Mouse (Mus musculus) mouse embryonic stem cell (cell line): ENCODE results near the gene Fam168b.

Source experiments
- in situ Hi-C, 2 experiments: fragments of 300-500 bp; cut with MboI; formaldehyde crosslinking; loops; 1 replicate in 1 of 2; 3 replicates in 1 of 2; pipeline ENCODE4 v1.14.3; 2019 to 2020; ENCODE audit warnings: low sequenced_read_pairs in 2 of 2, low pct_unique_long_range_greater_than_20kb in 1 of 2, mixed read lengths in 1 of 2; ENCODE audit not compliant: unreplicated experiment in 1 of 2

The Fam168b gene

DNA sequence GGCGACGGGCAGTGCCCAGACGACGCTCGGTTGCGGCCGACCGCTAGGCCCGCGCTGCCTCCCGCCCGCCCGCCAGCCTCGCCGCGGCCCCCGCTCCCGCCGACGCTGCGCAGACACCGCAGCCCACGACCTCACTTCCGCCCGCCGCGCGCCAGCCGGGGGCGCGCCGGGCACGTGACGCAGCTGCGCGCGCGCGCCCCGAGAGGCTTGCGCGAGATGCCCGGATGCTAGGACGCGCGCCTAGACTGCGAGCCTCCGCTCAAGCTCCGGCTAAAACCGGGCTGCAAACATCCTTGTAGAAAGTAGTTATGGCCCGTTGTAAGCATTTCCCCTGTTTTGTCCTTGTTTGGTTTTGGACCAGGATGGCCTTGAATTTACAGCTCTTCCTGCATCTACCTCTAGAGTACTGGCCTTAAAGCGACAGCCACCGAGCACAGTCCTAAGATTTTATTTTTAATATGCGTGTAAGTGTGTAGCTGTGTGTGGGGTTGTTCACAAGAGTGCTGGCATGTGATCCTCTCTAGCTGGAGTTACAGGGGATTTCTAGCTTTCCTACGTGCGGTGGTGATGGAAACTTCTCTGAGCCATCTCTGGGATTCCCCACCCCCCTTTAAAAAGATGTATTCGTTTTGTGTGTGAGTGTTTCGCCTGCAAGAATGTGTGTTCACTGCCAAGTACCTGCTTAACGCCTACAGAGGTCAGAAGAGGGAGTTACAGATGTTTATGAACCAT lies at the start of gene Fam168b:
Gene Fam168b, minus strand, starts transcription at position 179 of the 732 bp plus-strand sequence.
- in situ Hi-C loops = no loop called here

DNA sequence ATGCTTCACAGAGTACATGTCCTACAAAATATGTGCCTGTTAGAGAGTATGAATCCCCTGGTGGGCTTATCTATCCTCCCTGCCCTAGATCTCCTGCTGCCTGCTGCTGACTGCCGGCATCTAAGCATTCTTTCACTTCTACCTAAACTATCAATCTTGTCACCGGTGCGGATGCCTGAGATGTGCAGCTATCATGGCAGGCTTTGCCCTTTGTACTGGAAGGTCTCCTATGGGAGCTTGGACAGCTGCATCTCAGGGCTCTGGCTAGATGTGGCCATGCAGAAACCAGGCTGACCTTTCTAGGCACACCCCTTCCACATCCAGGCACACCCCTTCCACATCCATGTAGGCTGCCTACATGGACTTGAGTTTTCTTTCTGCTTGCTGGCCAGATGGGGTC lies 49.6 kb upstream of the Fam168b start:
- in situ Hi-C loops = no loop called here

DNA sequence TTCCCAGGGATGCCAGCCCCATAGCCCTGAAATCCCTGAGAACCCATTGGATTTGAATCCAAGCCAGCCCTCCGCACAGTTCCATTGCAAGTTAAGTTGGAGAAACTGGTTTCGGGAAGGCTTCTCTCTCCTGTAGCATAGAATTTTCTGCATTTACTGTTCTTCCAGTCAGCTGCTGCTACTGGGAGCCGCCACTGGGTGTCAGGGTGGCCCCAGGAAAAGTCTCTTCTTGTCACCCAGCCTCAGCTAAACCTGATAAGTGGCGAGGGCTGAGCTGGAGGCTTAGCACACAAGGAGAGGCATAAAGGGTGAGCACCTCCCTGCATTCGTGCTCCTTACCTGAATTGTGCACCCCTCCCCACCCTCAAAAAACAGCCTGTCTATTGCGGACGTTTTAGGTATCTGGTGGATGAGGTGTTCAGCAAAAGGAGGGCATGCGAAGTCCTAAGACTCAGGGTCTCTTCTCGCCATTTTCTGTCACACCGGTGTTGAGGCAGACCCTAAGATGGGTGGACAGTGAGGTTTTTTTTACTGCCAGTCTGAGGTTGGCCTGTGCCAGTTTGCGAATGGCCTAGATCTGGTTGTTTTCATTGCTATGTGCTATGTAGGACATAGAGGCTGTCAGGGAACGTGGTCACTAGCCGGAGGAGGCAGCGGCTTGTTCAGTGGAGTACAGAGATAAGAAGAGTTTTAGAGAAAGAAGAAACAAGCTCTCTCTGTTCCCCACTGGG lies 48.9 kb upstream of the Fam168b start:
- in situ Hi-C loops = no loop called here

DNA sequence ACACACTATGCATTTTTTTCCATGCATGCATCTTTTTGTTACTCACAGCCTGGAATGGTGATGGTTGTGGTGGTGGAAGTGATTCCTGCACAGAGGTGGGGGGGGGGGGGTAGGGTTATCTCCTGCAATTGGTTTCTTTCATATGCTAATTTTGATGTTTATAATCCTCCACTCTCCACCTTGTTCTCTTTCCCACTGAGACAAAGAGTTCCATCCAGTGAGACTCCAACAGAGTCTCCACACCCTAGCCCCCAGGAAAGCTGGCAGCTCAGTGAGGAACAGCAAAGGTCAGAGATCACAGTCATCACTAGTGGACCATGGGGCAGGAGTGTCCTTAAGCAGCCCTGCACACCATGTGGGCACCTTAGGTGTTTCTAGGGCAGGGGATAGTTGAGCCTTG lies 40.9 kb upstream of the Fam168b start:
- in situ Hi-C loops = no loop called here

DNA sequence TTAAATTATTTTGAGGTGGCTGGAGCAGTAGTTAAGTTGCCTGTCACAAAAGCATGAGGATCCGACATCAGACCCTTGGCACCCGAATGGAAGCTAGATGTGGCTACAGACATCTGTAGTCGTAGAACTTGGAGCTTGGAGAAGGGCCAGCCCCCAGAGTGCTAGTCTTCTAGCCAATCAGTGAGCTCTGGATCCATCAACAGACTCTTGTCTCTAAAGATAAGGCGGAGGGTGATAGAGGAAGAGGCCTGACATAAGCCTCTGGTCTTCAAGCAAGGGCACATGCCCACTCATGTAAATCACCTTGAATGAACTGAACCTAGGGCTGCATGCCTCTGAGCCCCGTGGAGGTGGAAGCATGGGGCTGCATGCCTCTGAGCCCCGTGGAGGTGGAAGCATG lies 36.7 kb upstream of the Fam168b start:
- in situ Hi-C loops = no loop called here

DNA sequence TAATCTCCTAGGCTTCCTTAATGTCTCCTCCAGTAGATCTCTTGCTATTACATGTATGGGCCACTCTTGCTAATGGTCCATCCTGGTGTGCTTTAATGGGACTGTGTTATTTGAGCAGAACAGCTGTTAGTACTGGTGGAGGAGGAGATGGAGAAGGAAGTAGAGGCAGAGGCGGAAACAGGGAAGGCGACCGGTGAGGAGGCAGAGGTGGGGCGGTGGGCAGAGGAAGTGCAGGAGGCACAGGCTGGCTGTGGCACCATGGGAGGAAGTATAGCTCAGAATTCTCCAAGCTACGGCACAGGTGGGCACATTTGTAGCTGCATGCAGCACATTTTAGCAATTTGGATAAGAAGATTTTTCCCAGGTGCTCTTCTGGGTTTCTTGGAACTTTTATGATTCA lies 30.7 kb upstream of the Fam168b start:
- in situ Hi-C loops = no loop called here

DNA sequence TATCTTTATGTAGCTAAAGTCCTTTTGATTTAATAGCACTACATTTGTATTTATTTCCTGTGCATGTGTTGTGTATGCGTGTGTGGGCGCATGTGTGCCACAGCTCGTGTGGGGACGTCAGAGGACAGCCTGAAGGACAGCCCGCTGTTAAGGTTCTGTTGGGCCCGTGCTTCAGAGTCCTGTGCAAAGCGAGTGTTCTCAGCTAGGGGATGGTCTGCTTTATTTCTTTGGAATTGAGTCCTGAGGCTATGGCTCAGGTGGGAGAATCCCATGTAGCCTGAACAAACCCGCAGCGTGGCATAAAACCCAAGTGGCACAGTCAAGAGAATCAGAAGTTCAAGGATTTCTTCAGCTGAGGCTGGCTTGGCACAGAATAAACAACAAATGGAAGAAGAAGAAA lies 28.3 kb upstream of the Fam168b start:
- in situ Hi-C loops = no loop called here

DNA sequence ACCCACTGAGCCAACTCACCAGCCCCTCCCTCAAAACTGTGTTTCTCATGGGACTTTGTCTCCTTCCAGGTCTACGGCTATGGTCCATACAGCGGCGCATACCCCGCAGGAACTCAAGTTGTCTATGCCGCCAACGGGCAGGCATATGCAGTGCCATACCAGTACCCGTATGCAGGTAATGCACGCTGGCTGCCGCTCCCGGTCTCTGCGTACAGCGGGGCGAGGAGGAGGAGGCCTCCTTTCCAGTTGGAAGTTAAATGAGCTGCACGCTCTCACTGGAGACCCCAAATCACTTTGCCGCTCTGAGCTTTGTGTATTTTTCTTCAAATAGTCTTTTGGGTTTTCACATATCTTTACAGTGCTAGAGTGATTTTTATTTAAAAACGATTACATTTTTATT lies 26.4 kb upstream of the Fam168b start:
- in situ Hi-C loops = no loop called here

DNA sequence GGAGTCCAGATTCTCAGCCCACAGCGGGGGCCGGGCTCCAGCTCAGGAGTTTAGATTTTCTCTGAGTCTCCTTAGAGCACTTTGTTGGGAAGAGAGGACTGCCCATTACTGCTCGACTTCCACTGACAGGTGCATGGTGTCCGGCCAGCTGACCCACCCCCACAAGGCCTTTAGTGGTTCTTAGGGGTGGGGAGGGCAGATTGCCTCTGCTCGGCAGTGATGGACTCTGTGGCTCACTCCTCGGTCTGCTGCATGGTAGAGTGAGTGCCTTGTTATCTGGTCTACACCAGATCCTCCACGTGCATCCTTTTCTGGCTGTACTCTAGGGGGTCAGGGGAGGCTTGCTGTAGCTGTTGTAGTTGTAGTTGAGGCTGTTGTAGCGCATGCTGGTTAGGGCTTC lies 25.5 kb upstream of the Fam168b start:
- in situ Hi-C loops = no loop called here

DNA sequence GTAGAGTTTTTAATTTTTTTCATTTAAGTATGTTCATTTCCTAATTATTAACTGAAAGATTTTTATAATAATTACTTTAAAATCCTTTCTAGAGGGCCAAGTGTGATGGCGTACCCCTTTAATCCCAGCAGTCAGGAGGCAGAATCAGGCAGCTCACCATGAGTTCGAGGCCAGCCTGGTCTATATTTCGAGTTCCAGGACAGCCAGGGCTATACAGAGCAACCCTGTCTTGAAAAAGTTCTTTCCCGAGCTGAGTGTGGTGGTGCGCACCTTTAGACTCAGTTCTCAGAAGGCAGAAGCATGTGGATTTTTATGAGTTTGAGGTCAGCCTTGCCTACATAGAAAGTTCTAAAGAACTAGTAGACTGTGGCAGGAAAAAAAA lies 24.7 kb upstream of the Fam168b start:
- in situ Hi-C loops = no loop called here

DNA sequence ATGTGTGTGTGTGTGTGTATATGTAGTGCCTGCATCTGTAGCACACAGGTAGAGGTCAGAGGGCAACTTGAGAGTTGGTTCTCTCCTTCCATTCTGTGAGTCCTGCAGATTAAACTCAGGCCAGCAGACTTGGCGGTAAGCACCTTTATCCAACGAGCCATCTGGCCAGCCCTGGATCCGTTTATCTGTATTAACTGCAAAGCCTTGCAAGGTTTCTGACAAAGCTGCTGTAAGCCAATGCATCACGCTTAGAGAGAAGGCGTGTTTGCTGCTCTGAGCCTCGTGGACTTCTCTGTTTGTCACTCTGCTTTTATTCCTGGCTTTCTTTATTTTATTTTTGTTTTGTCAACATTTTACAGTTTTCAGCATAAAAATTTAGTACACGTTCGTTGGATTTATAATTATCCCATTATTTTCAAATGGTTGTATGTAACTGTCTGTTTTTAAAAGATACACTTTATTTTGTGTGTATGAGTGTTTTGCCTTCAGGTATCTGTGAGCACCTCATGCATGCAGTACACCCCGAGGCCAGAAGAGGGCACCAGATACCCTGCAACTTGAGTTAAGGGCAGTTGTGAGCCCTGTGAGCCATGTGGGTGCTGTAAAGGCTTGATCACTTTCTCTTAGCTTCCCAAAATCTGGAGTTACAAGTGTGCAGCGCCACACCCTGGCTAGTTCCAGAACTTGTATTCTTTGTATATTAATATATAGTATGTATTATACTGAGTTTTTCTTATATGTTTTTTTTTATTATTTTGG lies 24.1 kb upstream of the Fam168b start:
- in situ Hi-C loops = no loop called here

DNA sequence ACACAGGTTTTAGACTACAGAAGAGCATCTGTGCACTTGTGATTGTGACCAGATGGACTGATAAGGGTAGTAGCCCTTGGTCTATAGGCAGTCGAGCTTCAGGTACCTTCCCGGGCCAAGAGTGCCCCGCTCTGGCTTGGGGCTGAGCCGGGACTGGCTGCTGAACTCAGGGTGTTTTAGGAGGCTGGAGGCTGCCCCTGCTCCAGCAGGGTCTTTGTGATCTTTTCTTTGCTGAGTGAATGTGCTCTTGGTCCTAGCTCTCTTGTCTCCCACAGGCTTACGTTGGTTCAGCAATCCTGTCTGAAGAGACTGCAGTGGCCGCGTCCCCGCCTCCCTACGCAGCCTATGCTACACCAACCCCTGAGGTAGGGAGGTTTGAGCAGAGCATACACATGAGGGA lies 23.0 kb upstream of the Fam168b start:
- in situ Hi-C loops = no loop called here

DNA sequence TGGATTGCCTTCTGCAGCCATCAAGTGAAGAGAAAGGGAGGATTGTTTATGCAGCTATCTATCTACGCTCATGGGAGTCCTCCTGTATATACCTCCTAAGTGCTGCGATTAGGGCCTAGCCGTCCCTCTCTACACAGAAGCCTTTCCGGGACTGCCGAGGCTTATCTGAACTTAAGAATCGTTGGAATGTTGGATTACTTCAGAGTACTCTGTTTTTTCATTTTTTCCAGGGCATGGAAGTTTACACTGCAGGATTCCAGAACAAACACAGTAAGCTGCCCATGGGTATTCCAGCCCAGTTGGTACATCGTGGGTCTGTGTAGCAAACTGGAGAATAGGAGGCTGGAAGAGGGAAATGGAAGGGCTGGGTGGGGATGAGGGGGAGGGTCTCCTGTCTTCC lies 21.4 kb upstream of the Fam168b start:
- in situ Hi-C loops = no loop called here

DNA sequence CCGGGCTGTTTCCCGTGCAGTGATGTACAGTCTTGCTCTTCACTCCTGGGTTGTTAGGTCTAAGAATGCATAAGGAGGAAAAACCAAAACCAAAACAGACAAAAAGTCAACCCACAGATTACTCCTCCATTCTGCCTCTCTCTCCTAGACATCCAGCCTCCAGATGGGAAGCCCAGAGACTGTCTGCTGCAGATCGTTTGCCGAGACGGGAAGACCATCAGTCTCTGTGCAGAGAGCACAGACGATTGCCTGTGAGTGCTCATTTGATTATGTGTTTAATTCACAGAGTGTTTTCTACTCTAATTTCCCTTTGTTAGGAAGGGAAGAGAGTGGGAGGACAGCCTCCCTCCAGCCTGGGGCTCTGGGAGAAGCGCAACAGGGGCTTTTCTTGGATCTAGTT lies 20.5 kb upstream of the Fam168b start:
- in situ Hi-C loops = no loop called here

DNA sequence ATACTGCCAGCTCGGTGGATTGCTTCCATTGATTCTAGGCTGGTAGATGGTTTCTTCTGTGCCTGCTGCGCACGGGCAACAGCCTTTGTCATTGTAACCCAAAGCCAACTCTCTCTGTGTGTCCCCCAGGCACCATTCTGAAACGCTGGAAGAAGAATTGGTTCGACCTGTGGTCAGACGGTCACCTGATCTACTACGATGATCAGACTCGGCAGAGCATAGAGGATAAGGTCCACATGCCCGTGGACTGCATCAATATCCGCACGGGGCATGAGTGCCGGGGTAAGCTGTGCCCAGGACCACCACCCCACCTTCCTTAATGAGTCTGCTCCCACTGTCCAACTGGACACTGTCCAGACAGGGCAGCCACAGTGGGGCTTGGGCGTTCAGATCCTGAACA lies 20.0 kb upstream of the Fam168b start:
- in situ Hi-C loops = no loop called here

DNA sequence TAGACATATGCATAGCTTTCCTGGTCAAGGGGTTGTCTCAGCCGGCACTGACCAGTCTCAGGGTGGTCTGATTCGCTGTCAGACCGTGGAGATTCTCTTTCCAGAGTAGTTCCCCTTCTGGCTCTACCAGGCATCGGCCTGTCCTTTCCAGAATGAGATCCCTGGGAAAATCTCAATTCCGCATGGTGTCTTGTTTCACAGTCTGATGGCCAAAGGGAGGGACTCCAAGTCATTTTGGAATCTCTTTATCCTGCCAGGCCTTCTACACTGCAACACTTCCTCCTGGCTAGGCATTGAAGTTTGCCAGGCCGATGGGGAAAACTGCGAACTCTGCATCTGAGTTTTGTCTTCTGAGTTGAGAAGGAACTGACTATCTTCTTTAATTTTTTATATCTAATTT lies 17.3 kb upstream of the Fam168b start:
- in situ Hi-C loops = no loop called here

DNA sequence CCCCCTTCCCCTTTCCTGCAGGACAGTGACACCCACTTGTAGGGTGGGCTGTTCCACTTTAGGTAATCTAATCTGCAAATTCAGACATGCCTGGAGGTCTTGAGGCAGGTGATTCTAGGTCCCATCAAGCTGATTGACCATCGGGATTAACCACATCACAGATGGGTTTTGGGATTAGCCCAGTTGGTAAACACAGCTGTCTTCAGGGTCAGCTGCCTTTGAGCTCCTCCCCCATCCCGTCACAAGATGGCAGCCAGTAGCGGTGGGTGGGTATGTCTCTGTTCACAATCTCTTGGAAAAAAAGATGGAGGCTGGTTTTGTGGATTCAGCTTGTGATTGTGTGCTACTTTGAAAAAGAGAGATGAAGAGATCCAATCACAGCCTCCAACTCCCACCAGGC lies 16.9 kb upstream of the Fam168b start:
- in situ Hi-C loops = no loop called here

DNA sequence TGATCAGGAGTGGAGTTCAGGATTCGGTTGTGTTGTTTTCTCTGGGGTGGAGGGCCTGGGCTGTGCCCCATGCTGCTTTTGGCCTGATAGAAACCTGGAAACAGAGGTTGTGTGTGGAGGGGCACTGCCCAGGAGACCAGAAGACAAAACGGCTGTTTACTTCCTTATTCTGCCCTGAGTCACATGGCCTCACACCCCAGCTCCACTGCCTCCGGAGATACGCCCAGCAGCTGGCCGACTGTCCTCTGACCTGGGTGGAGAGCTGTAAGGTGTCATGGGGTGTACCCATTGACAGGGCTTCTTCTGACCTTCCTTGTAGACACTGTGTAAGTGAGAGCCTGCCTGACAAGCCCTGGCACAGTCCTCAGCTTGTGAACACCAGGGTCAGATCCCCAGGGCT lies 15.8 kb upstream of the Fam168b start:
- in situ Hi-C loops = no loop called here

DNA sequence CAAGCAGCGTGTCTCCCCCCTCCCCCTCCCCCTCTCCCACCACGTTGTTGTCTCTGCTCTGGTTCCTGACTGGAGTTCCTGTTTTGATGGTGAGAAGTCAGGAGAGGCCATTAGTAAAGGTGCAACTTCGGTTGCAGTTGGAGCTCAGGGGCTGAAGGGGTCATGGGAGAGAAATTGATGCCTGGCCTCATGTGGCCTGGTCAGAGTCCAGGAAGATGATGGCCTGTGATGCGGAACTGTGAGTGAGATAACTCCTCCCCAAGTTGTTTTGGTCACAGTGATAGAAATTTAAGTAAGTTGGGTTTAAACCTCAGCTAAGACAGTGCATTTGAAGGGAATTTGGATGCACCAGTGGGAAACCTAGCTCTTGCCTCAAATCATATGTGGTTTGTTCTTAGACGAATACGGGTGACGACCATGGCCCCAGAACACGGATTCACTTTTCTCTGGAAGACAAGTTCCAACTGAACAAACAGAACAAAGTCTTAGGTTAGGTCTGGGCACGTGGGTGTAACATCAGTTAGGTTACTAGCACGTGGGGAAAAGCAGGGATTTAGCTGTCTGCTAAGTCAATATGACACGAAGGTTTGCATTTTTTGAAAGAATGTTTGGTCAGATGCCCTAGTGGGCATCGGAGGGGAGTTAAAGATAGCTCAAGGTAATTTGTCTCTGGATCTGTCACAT lies 12.3 kb upstream of the Fam168b start:
- in situ Hi-C loops = no loop called here
